Mouse (Mus musculus) kidney, adult 10 weeks (tissue): ENCODE data around the gene Fermt3. TPM values are rescaled to one million over a fixed set of nuclear protein-coding genes. Genes with fewer than 3 reads are reported as not detected.

ENCODE experiments used
- polyA plus RNA-seq: library from polyadenylated mRNA; stranded (reverse); fragments of 350-450 nt; fragmentation: Illumina TruSeq; extraction: RNeasy Lipid Tissue Mini Kit (QIAGEN cat#74804); gene quantifications from one replicate; pipeline ENCODE4 v1.2.3, GENCODE M21; 2014; ENCODE audit warnings: low read depth, low replicate concordance

Fermt3 gene
- not detected for polyA plus RNA-seq

GRCm38 (mm10) chr19:7019191-7019590, at the start of gene Fermt3:
Gene Fermt3, minus strand, starts transcription at chr19:7019469.

GRCm38 (mm10) chr19:7056248-7057087, 37.2 kb upstream of the Fermt3 start, which contains the start of gene Macrod1:
Gene Macrod1, plus strand, starts transcription at chr19:7056810.

GRCm38 (mm10) chr19:7039841-7040636, 20.8 kb upstream of the Fermt3 start, which contains the start of gene Stip1:
Gene Stip1, minus strand, starts transcription at chr19:7039967.

GRCm38 (mm10) chr19:6996006-6996405, 23.3 kb downstream of the Fermt3 start, which contains the start of the genes Nudt22 and Trpt1:
Gene Nudt22, minus strand, starts transcription at chr19:6996117.
Gene Trpt1, plus strand, starts transcription at chr19:6996131.

GRCm38 (mm10) chr19:6992011-6992858, 27.0 kb downstream of the Fermt3 start, which contains the start of gene Dnajc4:
Gene Dnajc4, minus strand, starts transcription at chr19:6992572.

GRCm38 (mm10) chr19:6987061-6987903, 32.0 kb downstream of the Fermt3 start, which contains the start of gene Vegfb:
Gene Vegfb, minus strand, starts transcription at chr19:6987651.

GRCm38 (mm10) chr19:6980381-6981093, 38.7 kb downstream of the Fermt3 start, which contains the start of gene Fkbp2:
Gene Fkbp2, minus strand, starts transcription at chr19:6980501.

GRCm38 (mm10) chr19:6975537-6976521, 43.4 kb downstream of the Fermt3 start, which contains the start of gene Plcb3:
Gene Plcb3, minus strand, starts transcription at chr19:6976470.

GRCm38 (mm10) chr19:6974211-6975205, 44.8 kb downstream of the Fermt3 start, which contains the start of gene Ppp1r14b:
Gene Ppp1r14b, plus strand, starts transcription at chr19:6974968.

Other genes starting within 250 kb of the Fermt3 start
- gene Rps6ka4, start 178.8 kb downstream of the Fermt3 start, polyA plus RNA-seq: not detected
- not detected for gene Ccdc88b, start 161.3 kb downstream of the Fermt3 start, polyA plus RNA-seq
- gene Trmt112, start 109.8 kb downstream of the Fermt3 start, polyA plus RNA-seq: 17.5 TPM
- gene Prdx5, start 109.4 kb downstream of the Fermt3 start, polyA plus RNA-seq: 192 TPM
- gene Esrra, start 97.7 kb downstream of the Fermt3 start, polyA plus RNA-seq: 2.4 TPM
- gene Catsperz, start 94.1 kb downstream of the Fermt3 start, polyA plus RNA-seq: not detected
- gene Kcnk4, start 85.0 kb downstream of the Fermt3 start, polyA plus RNA-seq: not detected
- 1.1 TPM for gene Bad, start 77.6 kb downstream of the Fermt3 start, polyA plus RNA-seq
- not detected for gene Gpr137, start 77.0 kb downstream of the Fermt3 start, polyA plus RNA-seq
- gene Ppp1r14b, start 44.5 kb downstream of the Fermt3 start, polyA plus RNA-seq: 4.0 TPM
- gene Plcb3, start 43.0 kb downstream of the Fermt3 start, polyA plus RNA-seq: 1.8 TPM
- 13.6 TPM for gene Fkbp2, start 39.0 kb downstream of the Fermt3 start, polyA plus RNA-seq
- gene Vegfb, start 31.8 kb downstream of the Fermt3 start, polyA plus RNA-seq: 10.3 TPM
- gene Dnajc4, start 26.9 kb downstream of the Fermt3 start, polyA plus RNA-seq: not detected
- not detected for gene Nudt22, start 23.4 kb downstream of the Fermt3 start, polyA plus RNA-seq
- not detected for gene Trpt1, start 23.3 kb downstream of the Fermt3 start, polyA plus RNA-seq
- gene Stip1, start 20.5 kb upstream of the Fermt3 start, polyA plus RNA-seq: 47.9 TPM
- 3.9 TPM for gene Macrod1, start 37.3 kb upstream of the Fermt3 start, polyA plus RNA-seq
- 5.8 TPM for gene Flrt1, start 86.3 kb upstream of the Fermt3 start, polyA plus RNA-seq
- 21.5 TPM for gene Otub1, start 186.8 kb upstream of the Fermt3 start, polyA plus RNA-seq
- gene Cox8a, start 198.1 kb upstream of the Fermt3 start, polyA plus RNA-seq: 184 TPM
- gene Naa40, start 221.7 kb upstream of the Fermt3 start, polyA plus RNA-seq: 10.4 TPM
- gene Rcor2, start 247.9 kb upstream of the Fermt3 start, polyA plus RNA-seq: not detected